Mouse (Mus musculus): Measurements from ENCODE around the gene Txndc2. TPM values are rescaled to one million over a fixed set of nuclear protein-coding genes. Genes with fewer than 3 reads are reported as not detected.
A peak's percentile ranks its signal among the peaks of the same experiment; 100 is the strongest.

The Txndc2 gene
- polyA plus RNA-seq (2014; fragmentation: Nextera tagmentation; extraction: Ambion mirVana): 0.12 TPM in 2 replicates

- H3K27me3 ChIP-seq (ENCODE audit: control insufficient read depth, insufficient read depth, low read length): no peaks in the 10 kb centered on the region
- DNase-seq: no peak
- H3K4me1 ChIP-seq (ENCODE audit: control insufficient read depth, insufficient read depth, low read length): peaks cover 16% of the 10 kb centered on the region
- ATAC-seq (ENCODE audit: low FRiP score, low TSS enrichment): no peak
- H3K9me3 ChIP-seq (ENCODE audit: control insufficient read depth, low read length): no peaks in the 10 kb centered on the region
- no peaks in the 10 kb centered on the region for H3K36me3 ChIP-seq (ENCODE audit: control insufficient read depth, insufficient read depth, low read length)
- H3K27ac ChIP-seq (replicated peaks; ENCODE audit: low read depth, low read length): peak within 1 kb of the TSS; percentile 66
- 89% methylated on average over 11 of the region's 11 CpGs for WGBS
- H3K9ac ChIP-seq (replicated peaks; ENCODE audit: low read length): no peak within 1 kb of the TSS; the same call in 1 of the 2 replicates
- peak within 1 kb of the TSS; percentile 18; the same call in 1 of the 2 replicates for H3K4me2 ChIP-seq (ENCODE audit: low read length)
- H3K4me3 ChIP-seq (replicated peaks; ENCODE audit: low read depth, low read length): no peak within 1 kb of the TSS
Observed at GRCm38 (mm10) chr17:65641734-65642218, at the start of gene Txndc2. Txndc2 (minus strand) TSS chr17:65642168.

- DNase-seq (no peak), ATAC-seq (ENCODE audit: low FRiP score, low TSS enrichment) (no peak)
- H3K27ac ChIP-seq (replicated peaks; ENCODE audit: low read depth, low read length): no peak overlapping the region
Observed at GRCm38 (mm10) chr17:65683731-65684130, 41.8 kb upstream of the Txndc2 start.

GRCm38 (mm10) chr17:65683316-65683715 is 41.3 kb upstream of the Txndc2 start:
- no peak for DNase-seq
- Histone ChIP-seq H3K4me3 (replicated peaks; ENCODE audit: low read depth, low read length) (no peak overlapping the region), H3K9ac (replicated peaks; ENCODE audit: low read length) (no peak overlapping the region), H3K36me3 (ENCODE audit: control insufficient read depth, insufficient read depth, low read length) (no peaks in the 10 kb centered on the region), H3K27ac (replicated peaks; ENCODE audit: low read depth, low read length) (no peak overlapping the region), H3K4me2 (ENCODE audit: low read length) (no peak overlapping the region), H3K27me3 (ENCODE audit: control insufficient read depth, insufficient read depth, low read length) (no peaks in the 10 kb centered on the region), H3K9me3 (ENCODE audit: control insufficient read depth, low read length) (no peaks in the 10 kb centered on the region), H3K4me1 (ENCODE audit: control insufficient read depth, insufficient read depth, low read length) (no peaks in the 10 kb centered on the region)
- ATAC-seq (ENCODE audit: low FRiP score, low TSS enrichment): no peak
- WGBS: 90% methylated on average over 3 of the region's 3 CpGs

More at GRCm38 (mm10) chr17:65683731-65684130, 41.8 kb upstream of the Txndc2 start:
- Histone ChIP-seq H3K9me3 (ENCODE audit: control insufficient read depth, low read length) (no peaks in the 10 kb centered on the region), H3K4me3 (replicated peaks; ENCODE audit: low read depth, low read length) (no peak overlapping the region), H3K4me1 (ENCODE audit: control insufficient read depth, insufficient read depth, low read length) (no peaks in the 10 kb centered on the region), H3K4me2 (ENCODE audit: low read length) (no peak overlapping the region), H3K36me3 (ENCODE audit: control insufficient read depth, insufficient read depth, low read length) (no peaks in the 10 kb centered on the region), H3K27me3 (ENCODE audit: control insufficient read depth, insufficient read depth, low read length) (no peaks in the 10 kb centered on the region), H3K9ac (replicated peaks; ENCODE audit: low read length) (no peak overlapping the region)
- 80% methylated on average over 2 of the region's 2 CpGs for WGBS

DNA sequence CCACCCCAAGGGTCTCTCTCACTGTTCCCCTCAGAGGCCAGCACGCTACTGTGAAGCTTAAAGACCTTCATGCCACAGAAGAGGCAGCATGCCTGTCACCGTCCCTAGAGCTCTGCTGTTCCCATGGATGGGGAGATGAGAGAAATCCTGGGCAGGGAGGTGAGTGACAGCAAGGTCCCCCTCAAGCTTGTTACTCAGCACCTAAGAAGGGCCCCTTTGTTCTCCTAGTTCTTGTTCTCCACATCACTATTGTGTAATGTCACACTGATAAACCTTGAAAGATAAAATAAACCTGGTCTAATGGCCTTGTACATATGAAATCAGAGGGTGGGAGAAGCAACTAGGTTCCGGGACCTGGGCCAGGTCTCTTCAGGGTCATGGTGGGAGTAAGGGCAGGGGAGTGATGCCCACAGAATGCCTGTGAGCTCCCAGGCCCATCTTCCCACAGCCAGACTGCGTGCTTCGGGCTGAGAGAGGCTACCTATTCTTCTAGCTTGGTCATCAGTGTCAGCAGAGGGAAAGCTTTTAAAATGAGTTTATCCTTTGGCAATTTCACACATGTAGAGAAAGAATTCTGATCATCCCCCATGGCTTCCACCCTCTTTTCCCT is 40.2 kb upstream of the Txndc2 start:
- H3K4me1 ChIP-seq (ENCODE audit: control insufficient read depth, insufficient read depth, low read length): no peaks in the 10 kb centered on the region
- no peak overlapping the region for H3K27ac ChIP-seq (replicated peaks; ENCODE audit: low read depth, low read length)
- H3K27me3 ChIP-seq (ENCODE audit: control insufficient read depth, insufficient read depth, low read length): no peaks in the 10 kb centered on the region
- WGBS: 87% methylated on average over 5 of the region's 5 CpGs
- no peak overlapping the region for H3K4me2 ChIP-seq (ENCODE audit: low read length)
- no peak overlapping the region for H3K4me3 ChIP-seq (replicated peaks; ENCODE audit: low read depth, low read length)
- DNase-seq: no peak
- no peaks in the 10 kb centered on the region for H3K36me3 ChIP-seq (ENCODE audit: control insufficient read depth, insufficient read depth, low read length)
- no peaks in the 10 kb centered on the region for H3K9me3 ChIP-seq (ENCODE audit: control insufficient read depth, low read length)
- no peak for ATAC-seq (ENCODE audit: low FRiP score, low TSS enrichment)
- no peak overlapping the region for H3K9ac ChIP-seq (replicated peaks; ENCODE audit: low read length)

DNA sequence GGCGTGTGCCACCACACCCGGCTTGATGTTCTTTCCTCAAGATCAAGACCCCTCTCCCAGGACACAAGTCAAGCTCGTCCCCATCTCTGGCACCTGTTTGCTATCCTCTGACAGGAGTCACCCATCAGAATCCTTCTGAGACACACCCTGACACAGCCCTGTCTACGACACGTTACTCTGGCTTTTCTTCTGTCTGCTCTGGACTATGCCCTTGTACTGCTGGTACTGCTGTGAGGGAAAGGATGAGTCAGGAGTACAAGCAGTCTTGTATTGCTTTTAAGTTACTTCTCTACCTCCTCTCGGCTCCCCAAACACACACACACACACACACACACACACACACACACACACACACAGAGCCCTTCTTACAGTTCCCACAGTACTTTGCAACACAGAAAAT is 39.5 kb upstream of the Txndc2 start:
- ATAC-seq (ENCODE audit: low FRiP score, low TSS enrichment) (no peak), DNase-seq (no peak)
- no peaks in the 10 kb centered on the region for H3K36me3 ChIP-seq (ENCODE audit: control insufficient read depth, insufficient read depth, low read length)
- WGBS: 92% methylated on average over 6 of the region's 6 CpGs
- no peaks in the 10 kb centered on the region for H3K9me3 ChIP-seq (ENCODE audit: control insufficient read depth, low read length)
- no peak overlapping the region for H3K9ac ChIP-seq (replicated peaks; ENCODE audit: low read length)
- no peak overlapping the region for H3K4me3 ChIP-seq (replicated peaks; ENCODE audit: low read depth, low read length)
- no peak overlapping the region for H3K4me2 ChIP-seq (ENCODE audit: low read length)
- H3K27ac ChIP-seq (replicated peaks; ENCODE audit: low read depth, low read length): no peak overlapping the region
- no peaks in the 10 kb centered on the region for H3K27me3 ChIP-seq (ENCODE audit: control insufficient read depth, insufficient read depth, low read length)
- no peaks in the 10 kb centered on the region for H3K4me1 ChIP-seq (ENCODE audit: control insufficient read depth, insufficient read depth, low read length)

- no peak for ATAC-seq (ENCODE audit: low FRiP score, low TSS enrichment)
- H3K4me2 ChIP-seq (ENCODE audit: low read length): no peak overlapping the region
- H3K9me3 ChIP-seq (ENCODE audit: control insufficient read depth, low read length): no peaks in the 10 kb centered on the region
- WGBS: 79% methylated on average over 2 of the region's 2 CpGs
- H3K27ac ChIP-seq (replicated peaks; ENCODE audit: low read depth, low read length): no peak overlapping the region
- no peaks in the 10 kb centered on the region for H3K36me3 ChIP-seq (ENCODE audit: control insufficient read depth, insufficient read depth, low read length)
- H3K4me3 ChIP-seq (replicated peaks; ENCODE audit: low read depth, low read length): no peak overlapping the region
- no peak for DNase-seq
- H3K4me1 ChIP-seq (ENCODE audit: control insufficient read depth, insufficient read depth, low read length): no peaks in the 10 kb centered on the region
- H3K27me3 ChIP-seq (ENCODE audit: control insufficient read depth, insufficient read depth, low read length): no peaks in the 10 kb centered on the region
- H3K9ac ChIP-seq (replicated peaks; ENCODE audit: low read length): no peak overlapping the region
Observed at GRCm38 (mm10) chr17:65680801-65681412, 38.9 kb upstream of the Txndc2 start.

- Histone ChIP-seq H3K4me3 (replicated peaks; ENCODE audit: low read depth, low read length) (no peak overlapping the region), H3K4me2 (ENCODE audit: low read length) (no peak overlapping the region), H3K27me3 (ENCODE audit: control insufficient read depth, insufficient read depth, low read length) (no peaks in the 10 kb centered on the region), H3K27ac (replicated peaks; ENCODE audit: low read depth, low read length) (no peak overlapping the region), H3K9me3 (ENCODE audit: control insufficient read depth, low read length) (no peaks in the 10 kb centered on the region), H3K4me1 (ENCODE audit: control insufficient read depth, insufficient read depth, low read length) (no peaks in the 10 kb centered on the region), H3K9ac (replicated peaks; ENCODE audit: low read length) (no peak overlapping the region), H3K36me3 (ENCODE audit: control insufficient read depth, insufficient read depth, low read length) (no peaks in the 10 kb centered on the region)
- DNase-seq: no peak
- 78% methylated on average over 14 of the region's 14 CpGs for WGBS
- no peak for ATAC-seq (ENCODE audit: low FRiP score, low TSS enrichment)
Observed at GRCm38 (mm10) chr17:65679806-65680446, 38.0 kb upstream of the Txndc2 start.

DNA sequence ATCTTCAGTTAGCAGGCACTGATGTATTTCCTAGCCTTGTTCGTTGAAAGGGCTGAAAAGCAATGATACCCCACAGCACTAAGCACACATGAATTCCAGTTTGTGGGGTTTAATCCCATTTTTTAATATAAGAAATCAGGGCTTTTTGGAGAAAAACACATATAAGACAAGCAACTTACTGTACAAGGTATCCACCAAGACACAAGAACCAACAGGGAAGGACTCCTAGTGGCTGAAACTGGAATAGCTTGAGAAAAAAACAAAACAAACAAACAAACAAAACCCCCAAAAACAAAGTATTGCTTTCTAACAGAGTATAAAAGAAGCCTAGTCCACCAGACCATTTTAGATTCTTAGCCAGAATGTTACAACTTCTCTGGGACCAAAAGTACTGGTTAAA is 35.8 kb upstream of the Txndc2 start:
- H3K4me1 ChIP-seq (ENCODE audit: control insufficient read depth, insufficient read depth, low read length): no peaks in the 10 kb centered on the region
- no peaks in the 10 kb centered on the region for H3K36me3 ChIP-seq (ENCODE audit: control insufficient read depth, insufficient read depth, low read length)
- peak; percentile 29 for DNase-seq
- no peaks in the 10 kb centered on the region for H3K27me3 ChIP-seq (ENCODE audit: control insufficient read depth, insufficient read depth, low read length)
- no peak overlapping the region for H3K9ac ChIP-seq (replicated peaks; ENCODE audit: low read length)
- H3K27ac ChIP-seq (replicated peaks; ENCODE audit: low read depth, low read length): no peak overlapping the region
- no peak overlapping the region for H3K4me3 ChIP-seq (replicated peaks; ENCODE audit: low read depth, low read length)
- H3K9me3 ChIP-seq (ENCODE audit: control insufficient read depth, low read length): no peaks in the 10 kb centered on the region
- H3K4me2 ChIP-seq (ENCODE audit: low read length): no peak overlapping the region
- ATAC-seq (ENCODE audit: low FRiP score, low TSS enrichment): no peak
- WGBS: 92% methylated on average over 1 of the region's 1 CpGs

Measured in midbrain, embryonic 14.5 days (tissue).